Mouse (Mus musculus): ENCODE data around the gene Nkx2-4. TPM values are rescaled to one million over a fixed set of nuclear protein-coding genes. Genes with fewer than 3 reads are reported as not detected.

Gene Nkx2-4
- polyA plus RNA-seq, 1 experiment from 2014 or later = not detected

DNA sequence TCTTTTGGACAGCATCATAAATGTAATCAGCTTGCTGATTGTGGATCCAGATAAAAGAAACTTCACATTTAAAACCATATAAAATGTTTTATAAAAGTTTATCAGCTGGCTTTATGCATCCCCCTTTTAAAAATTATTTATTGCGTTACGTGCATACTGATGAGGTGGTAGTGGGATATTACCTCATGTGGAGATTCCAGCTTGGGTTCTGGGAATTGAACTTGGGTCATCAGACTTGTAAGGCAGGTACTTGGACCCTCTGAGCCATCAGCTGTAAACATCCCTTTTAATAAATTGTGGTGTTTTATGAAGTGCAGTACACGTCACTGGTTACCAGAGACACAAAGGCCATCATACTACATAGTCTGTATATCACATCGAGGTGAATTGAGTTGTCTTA lies 10.8 kb downstream of the Nkx2-4 start:
- H3K4me2 ChIP-seq (ENCODE audit: low read depth, low read length) = no peak overlapping the region
- H3K4me3 ChIP-seq (ENCODE audit: low read depth, low read length) = no peak overlapping the region
- H3K4me1 ChIP-seq (ENCODE audit: control insufficient read depth, low read depth, low read length) = no peaks in the 10 kb centered on the region
- H3K27me3 ChIP-seq (ENCODE audit: control insufficient read depth, insufficient read depth, low read depth, low read length) = no peaks in the 10 kb centered on the region
- WGBS (ENCODE audit: insufficient replicate concordance) = 77% methylated on average over 4 of the region's 4 CpGs
- no peak for ATAC-seq (ENCODE audit: low read depth)
- H3K9ac ChIP-seq (ENCODE audit: low read depth, low read length) = no peak overlapping the region
- no peaks in the 10 kb centered on the region for H3K9me3 ChIP-seq (replicated peaks; ENCODE audit: control insufficient read depth, low read length)
- no peak overlapping the region for H3K27ac ChIP-seq (ENCODE audit: low read length)
- H3K36me3 ChIP-seq (ENCODE audit: control insufficient read depth, insufficient read depth) = no peaks in the 10 kb centered on the region; the same call in 1 of the 2 replicates

DNA sequence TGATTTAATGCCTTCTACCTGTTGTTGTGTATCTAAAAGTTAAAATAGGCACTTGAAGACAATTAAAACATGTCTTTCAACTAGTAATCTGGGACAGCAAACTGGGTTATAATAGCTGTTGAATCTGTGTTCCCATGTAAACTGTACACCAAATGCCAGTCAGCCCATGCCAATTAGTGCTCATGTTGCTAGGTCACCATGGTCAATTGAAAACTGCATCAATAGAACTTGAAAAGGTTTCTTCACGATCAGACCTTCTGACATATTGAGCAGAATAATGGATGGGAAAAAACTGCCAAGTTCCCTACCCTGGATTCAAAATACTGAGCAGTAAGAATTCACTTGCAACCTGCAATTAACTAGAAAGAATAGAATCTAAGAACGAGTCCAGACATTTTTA lies 11.3 kb downstream of the Nkx2-4 start:
- no peaks in the 10 kb centered on the region; the same call in 1 of the 2 replicates for H3K36me3 ChIP-seq (ENCODE audit: control insufficient read depth, insufficient read depth)
- no peaks in the 10 kb centered on the region for H3K9me3 ChIP-seq (replicated peaks; ENCODE audit: control insufficient read depth, low read length)
- no peaks in the 10 kb centered on the region for H3K27me3 ChIP-seq (ENCODE audit: control insufficient read depth, insufficient read depth, low read depth, low read length)
- H3K27ac ChIP-seq (ENCODE audit: low read length) = no peak overlapping the region
- no peaks in the 10 kb centered on the region for H3K4me1 ChIP-seq (ENCODE audit: control insufficient read depth, low read depth, low read length)
- WGBS (ENCODE audit: insufficient replicate concordance) = 73% methylated on average over 2 of the region's 2 CpGs
- no peak overlapping the region for H3K4me2 ChIP-seq (ENCODE audit: low read depth, low read length)
- H3K4me3 ChIP-seq (ENCODE audit: low read depth, low read length) = no peak overlapping the region
- H3K9ac ChIP-seq (ENCODE audit: low read depth, low read length) = no peak overlapping the region
- ATAC-seq (ENCODE audit: low read depth) = no peak

DNA sequence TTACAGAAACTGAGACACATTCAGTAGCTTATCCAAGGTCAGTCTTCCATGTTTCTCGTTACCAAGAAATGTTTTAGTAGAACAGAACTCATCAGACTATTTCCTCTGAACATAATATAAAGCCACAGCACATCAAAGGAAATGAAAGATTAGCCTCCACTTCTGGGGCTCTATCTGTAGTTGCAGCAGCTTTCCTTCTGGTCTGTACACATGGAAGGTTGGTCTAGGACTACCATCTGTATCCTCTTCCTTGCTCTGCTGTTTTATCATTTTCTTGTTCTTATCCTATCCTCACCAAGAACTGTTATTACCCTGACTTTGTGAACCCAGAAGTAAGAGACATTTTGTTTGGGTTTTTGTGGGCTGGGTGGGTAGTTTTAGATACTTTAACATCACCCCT lies 14.9 kb downstream of the Nkx2-4 start:
- Histone ChIP-seq H3K36me3 (ENCODE audit: control insufficient read depth, insufficient read depth) (no peaks in the 10 kb centered on the region), H3K9me3 (replicated peaks; ENCODE audit: control insufficient read depth, low read length) (no peaks in the 10 kb centered on the region)

GRCm38 (mm10) chr2:147069077-147069476 lies 16.2 kb downstream of the Nkx2-4 start:
- peaks cover 2% of the 10 kb centered on the region; the same call in 1 of the 2 replicates for H3K4me1 ChIP-seq (ENCODE audit: control insufficient read depth, low read depth, low read length)
- no peak overlapping the region for H3K4me2 ChIP-seq (ENCODE audit: low read depth, low read length)
- H3K27ac ChIP-seq (ENCODE audit: low read length) = no peak overlapping the region
- H3K27me3 ChIP-seq (ENCODE audit: control insufficient read depth, insufficient read depth, low read depth, low read length) = no peaks in the 10 kb centered on the region
- no peak for ATAC-seq (ENCODE audit: low read depth)
- WGBS (ENCODE audit: insufficient replicate concordance) = 58% methylated on average over 1 of the region's 1 CpGs
- H3K9ac ChIP-seq (ENCODE audit: low read depth, low read length) = no peak overlapping the region
- H3K4me3 ChIP-seq (ENCODE audit: low read depth, low read length) = no peak overlapping the region
- peaks cover 6% of the 10 kb centered on the region; the same call in 1 of the 2 replicates for H3K36me3 ChIP-seq (ENCODE audit: control insufficient read depth, insufficient read depth)
- H3K9me3 ChIP-seq (replicated peaks; ENCODE audit: control insufficient read depth, low read length) = no peaks in the 10 kb centered on the region

More for the DNA sequence above, 14.9 kb downstream of the Nkx2-4 start:
- ATAC-seq (ENCODE audit: low read depth) = no peak
- Histone ChIP-seq H3K27ac (ENCODE audit: low read length) (no peak overlapping the region), H3K4me1 (ENCODE audit: control insufficient read depth, low read depth, low read length) (peaks cover 2% of the 10 kb centered on the region; the same call in 1 of the 2 replicates), H3K4me2 (ENCODE audit: low read depth, low read length) (no peak overlapping the region), H3K27me3 (ENCODE audit: control insufficient read depth, insufficient read depth, low read depth, low read length) (no peaks in the 10 kb centered on the region), H3K4me3 (ENCODE audit: low read depth, low read length) (no peak overlapping the region), H3K9ac (ENCODE audit: low read depth, low read length) (no peak overlapping the region)
- WGBS (ENCODE audit: insufficient replicate concordance) = 58% methylated on average over 1 of the region's 1 CpGs

GRCm38 (mm10) chr2:147067480-147068246 lies 17.6 kb downstream of the Nkx2-4 start:
- Histone ChIP-seq H3K27me3 (ENCODE audit: control insufficient read depth, insufficient read depth, low read depth, low read length) (no peaks in the 10 kb centered on the region), H3K4me2 (ENCODE audit: low read depth, low read length) (no peak overlapping the region), H3K4me1 (ENCODE audit: control insufficient read depth, low read depth, low read length) (peaks cover 2% of the 10 kb centered on the region; the same call in 1 of the 2 replicates), H3K4me3 (ENCODE audit: low read depth, low read length) (no peak overlapping the region), H3K27ac (ENCODE audit: low read length) (no peak overlapping the region), H3K36me3 (ENCODE audit: control insufficient read depth, insufficient read depth) (peaks cover 9% of the 10 kb centered on the region; the same call in 1 of the 2 replicates), H3K9me3 (replicated peaks; ENCODE audit: control insufficient read depth, low read length) (no peaks in the 10 kb centered on the region), H3K9ac (ENCODE audit: low read depth, low read length) (no peak overlapping the region)
- 48% methylated on average over 1 of the region's 1 CpGs for WGBS (ENCODE audit: insufficient replicate concordance)
- peak; percentile 62 for ATAC-seq (ENCODE audit: low read depth)

DNA sequence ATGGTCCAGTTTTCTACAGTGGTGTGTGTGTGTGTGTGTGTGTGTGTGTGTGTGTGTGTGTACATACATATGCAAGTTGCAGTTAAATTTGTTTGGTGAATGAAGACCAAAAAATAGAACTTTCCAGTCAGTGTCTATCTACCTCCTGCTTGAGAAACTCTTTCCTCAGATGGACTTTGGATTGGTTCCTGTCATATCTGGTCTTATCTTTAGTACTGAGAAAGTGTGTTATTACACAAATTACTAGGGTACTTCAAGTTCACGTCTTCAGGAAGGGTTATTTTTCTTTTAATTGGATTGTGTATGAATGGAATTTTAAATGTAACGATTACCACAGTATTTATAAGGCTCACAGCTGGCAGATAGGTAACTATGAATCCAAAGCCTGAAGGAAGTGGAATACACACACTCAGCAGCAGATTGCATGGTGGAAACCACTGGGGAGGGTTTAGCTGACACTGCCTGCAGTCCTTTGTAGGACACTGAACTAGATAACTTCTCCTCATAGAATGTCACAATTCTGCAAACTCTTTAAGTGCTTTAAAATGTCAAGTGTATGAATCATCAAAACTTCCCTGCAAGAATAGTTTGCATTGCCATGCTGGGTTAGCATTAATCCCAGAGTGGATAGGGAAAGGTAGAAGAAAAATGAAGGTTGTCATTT lies 31.9 kb downstream of the Nkx2-4 start:
- Histone ChIP-seq H3K4me1 (ENCODE audit: control insufficient read depth, low read depth, low read length) (no peaks in the 10 kb centered on the region), H3K4me2 (ENCODE audit: low read depth, low read length) (no peak overlapping the region), H3K27me3 (ENCODE audit: control insufficient read depth, insufficient read depth, low read depth, low read length) (no peaks in the 10 kb centered on the region), H3K9me3 (replicated peaks; ENCODE audit: control insufficient read depth, low read length) (no peaks in the 10 kb centered on the region), H3K9ac (ENCODE audit: low read depth, low read length) (no peak overlapping the region), H3K4me3 (ENCODE audit: low read depth, low read length) (no peak overlapping the region), H3K27ac (ENCODE audit: low read length) (no peak overlapping the region), H3K36me3 (ENCODE audit: control insufficient read depth, insufficient read depth) (peaks cover 8% of the 10 kb centered on the region)
- no peak for ATAC-seq (ENCODE audit: low read depth)
- 65% methylated on average over 2 of the region's 2 CpGs for WGBS (ENCODE audit: insufficient replicate concordance)

DNA sequence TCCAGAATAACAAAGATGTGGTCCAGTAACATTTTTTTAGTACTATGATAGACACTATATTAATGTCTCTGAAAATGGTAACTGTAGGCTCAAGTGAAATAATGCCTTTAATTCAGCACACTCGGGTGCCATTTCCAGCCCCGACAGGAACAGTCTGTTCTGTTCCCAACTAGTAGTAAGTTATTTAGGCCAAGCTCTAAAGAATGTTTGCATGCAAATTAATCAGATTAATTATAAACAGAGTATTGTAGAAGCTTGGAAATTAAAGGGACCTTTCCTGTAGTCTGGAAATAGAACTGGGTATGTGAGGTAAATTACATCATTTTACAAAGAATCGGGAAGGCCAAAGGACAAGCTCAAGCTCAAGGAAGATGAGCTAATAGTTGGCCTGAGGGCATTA lies 38.2 kb downstream of the Nkx2-4 start:
- Histone ChIP-seq H3K9ac (ENCODE audit: low read depth, low read length) (no peak overlapping the region), H3K27me3 (ENCODE audit: control insufficient read depth, insufficient read depth, low read depth, low read length) (no peaks in the 10 kb centered on the region), H3K4me1 (ENCODE audit: control insufficient read depth, low read depth, low read length) (no peaks in the 10 kb centered on the region), H3K9me3 (replicated peaks; ENCODE audit: control insufficient read depth, low read length) (no peaks in the 10 kb centered on the region), H3K27ac (ENCODE audit: low read length) (no peak overlapping the region), H3K4me2 (ENCODE audit: low read depth, low read length) (no peak overlapping the region), H3K4me3 (ENCODE audit: low read depth, low read length) (no peak overlapping the region), H3K36me3 (ENCODE audit: control insufficient read depth, insufficient read depth) (peaks cover 6% of the 10 kb centered on the region)
- no peak for ATAC-seq (ENCODE audit: low read depth)
- WGBS (ENCODE audit: insufficient replicate concordance) = 82% methylated on average over 3 of the region's 3 CpGs

DNA sequence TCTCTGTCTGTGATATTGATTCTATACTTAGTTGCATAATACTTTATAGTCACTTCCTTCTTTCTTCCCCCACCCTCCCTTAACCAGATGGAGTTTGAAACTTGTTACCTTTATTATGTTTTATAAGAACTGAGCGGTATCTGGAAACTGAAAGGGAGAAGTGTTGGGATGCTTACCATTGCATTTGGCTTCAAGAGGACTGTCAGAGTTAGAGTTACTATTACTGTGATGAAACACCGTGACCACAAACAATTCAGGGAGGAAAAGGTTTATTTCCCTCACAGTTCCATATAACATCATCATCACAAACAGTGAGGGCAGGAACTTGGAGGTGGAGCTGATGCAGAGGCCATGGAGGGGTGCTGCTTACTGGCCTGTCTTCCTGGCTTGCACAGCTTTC lies 49.4 kb downstream of the Nkx2-4 start:
- Histone ChIP-seq H3K4me1 (ENCODE audit: control insufficient read depth, low read depth, low read length) (no peaks in the 10 kb centered on the region), H3K27me3 (ENCODE audit: control insufficient read depth, insufficient read depth, low read depth, low read length) (no peaks in the 10 kb centered on the region), H3K4me3 (ENCODE audit: low read depth, low read length) (no peak overlapping the region), H3K36me3 (ENCODE audit: control insufficient read depth, insufficient read depth) (peaks cover 10% of the 10 kb centered on the region), H3K9me3 (replicated peaks; ENCODE audit: control insufficient read depth, low read length) (no peaks in the 10 kb centered on the region), H3K27ac (ENCODE audit: low read length) (no peak overlapping the region), H3K9ac (ENCODE audit: low read depth, low read length) (no peak overlapping the region), H3K4me2 (ENCODE audit: low read depth, low read length) (no peak overlapping the region)
- no peak for ATAC-seq (ENCODE audit: low read depth)
- 82% methylated on average over 2 of the region's 2 CpGs for WGBS (ENCODE audit: insufficient replicate concordance)

Measured in liver, embryonic 16.5 days (tissue).